Mouse (Mus musculus) sigmoid colon, adult 10 weeks (tissue): ENCODE measurements around the gene Itpripl1. TPM values are rescaled to one million over a fixed set of nuclear protein-coding genes. Genes with fewer than 3 reads are reported as not detected.

Source experiments
- polyA plus RNA-seq: library from polyadenylated mRNA; stranded (reverse); fragments of 350-450 nt; fragmentation: Illumina TruSeq; extraction: RNeasy Lipid Tissue Mini Kit (QIAGEN cat#74804); gene quantifications from one replicate; pipeline ENCODE4 v1.2.3, GENCODE M21; 2014; ENCODE audit warnings: low read depth, low replicate concordance

Itpripl1 gene
- 1.2 TPM for polyA plus RNA-seq

DNA sequence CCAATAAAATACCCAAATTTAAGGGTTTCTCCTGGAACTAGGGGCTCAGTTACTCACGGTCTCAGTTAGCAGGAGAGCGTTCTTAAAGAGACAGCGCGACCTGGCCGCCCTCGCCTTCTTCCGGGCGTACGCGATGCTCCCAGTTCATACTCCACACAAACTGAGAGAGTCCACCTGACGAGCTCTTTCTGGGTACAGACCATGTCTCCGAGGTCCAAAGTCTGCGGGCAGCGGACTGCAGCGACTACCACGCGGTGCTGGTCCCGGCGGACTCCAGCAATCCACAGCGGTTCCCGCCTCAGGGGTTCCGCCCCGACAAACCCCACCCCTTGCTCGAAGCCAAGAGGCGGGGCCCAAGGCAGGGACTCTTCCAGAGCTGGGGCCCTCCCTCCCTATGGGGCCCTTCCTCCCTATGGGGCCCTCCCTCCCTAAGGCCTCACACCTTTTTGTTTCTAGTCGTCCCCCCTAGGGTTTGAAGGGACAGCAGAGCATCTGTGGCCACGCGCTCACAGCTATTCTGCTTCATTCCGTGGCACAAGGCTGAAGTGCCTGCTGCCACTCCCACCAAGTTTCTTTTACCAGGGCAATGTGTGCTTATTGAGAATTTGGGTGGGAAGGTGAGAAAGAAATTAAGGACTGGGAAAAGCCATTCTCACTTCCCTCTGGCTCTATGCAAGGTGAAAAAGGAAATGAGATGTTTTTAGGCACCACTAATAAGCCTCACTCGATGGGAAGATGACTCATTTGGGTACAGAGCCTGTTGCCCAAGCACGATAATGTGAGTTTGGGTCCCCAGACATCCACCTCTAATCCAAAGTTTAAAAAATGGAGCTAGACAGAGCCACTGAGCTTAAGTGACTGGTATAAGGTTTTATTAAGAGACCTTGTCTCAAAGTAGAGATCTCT lies at the start of gene Itpripl1:
Gene Itpripl1 (minus strand): TSS at position 285 of the 906 bp plus-strand sequence.

DNA sequence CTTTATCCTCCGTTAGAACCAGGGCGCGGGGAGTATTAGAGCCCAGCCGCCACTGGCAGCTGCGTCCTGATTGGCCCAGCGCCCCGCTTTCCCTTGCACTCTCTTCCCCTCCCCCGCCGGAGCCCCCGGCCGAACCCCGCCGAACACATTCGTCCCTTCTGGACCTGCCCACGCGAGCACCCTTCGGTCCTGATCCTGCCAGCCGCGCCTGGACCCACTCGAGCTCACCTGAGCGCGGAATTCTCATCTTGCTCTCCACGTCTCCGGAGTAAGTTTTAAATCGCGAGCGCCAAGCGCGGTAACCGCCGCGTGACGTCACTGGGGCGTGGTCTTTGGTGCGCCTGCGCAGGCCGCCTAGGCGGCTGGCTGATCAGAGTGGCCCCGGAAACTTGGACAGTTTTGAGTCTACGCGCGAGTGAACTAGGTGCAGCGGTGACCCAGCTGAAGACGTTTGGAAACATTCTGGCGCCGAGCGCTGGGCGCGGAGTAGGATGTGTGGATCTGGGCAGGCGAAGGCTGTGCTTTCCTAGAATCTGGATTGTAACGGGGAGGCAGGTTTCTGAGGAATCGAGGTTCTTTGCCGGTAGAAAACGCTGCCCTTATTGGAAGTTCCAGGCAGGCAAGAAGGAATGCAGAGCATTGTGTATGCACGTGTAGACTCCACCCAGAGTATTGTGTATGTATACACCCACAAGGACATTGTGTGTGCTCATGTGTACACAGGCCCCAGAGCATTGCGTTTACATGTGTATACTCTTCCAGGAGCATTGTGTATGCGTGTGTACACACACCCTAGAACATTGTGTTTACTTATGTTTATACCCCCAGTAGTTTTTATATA lies 9.4 kb downstream of the Itpripl1 start, which contains the start of gene Ncaph:
Gene Ncaph (minus strand): TSS at position 334 of the 841 bp plus-strand sequence.

Other genes with a start within 250 kb of the Itpripl1 start
- 413 TPM for gene Sppl2a, start 210.2 kb downstream of the Itpripl1 start, polyA plus RNA-seq
- gene Ap4e1, start 134.7 kb downstream of the Itpripl1 start, polyA plus RNA-seq, result 26.5 TPM
- 19.1 TPM for gene Blvra, start 72.8 kb downstream of the Itpripl1 start, polyA plus RNA-seq
- 12.3 TPM for gene Ncaph, start 9.5 kb downstream of the Itpripl1 start, polyA plus RNA-seq
- 1.4 TPM for gene 1810024B03Rik, start 64.8 kb upstream of the Itpripl1 start, polyA plus RNA-seq
- 27.1 TPM for gene Snrnp200, start 64.9 kb upstream of the Itpripl1 start, polyA plus RNA-seq
- gene Ciao1, start 104.4 kb upstream of the Itpripl1 start, polyA plus RNA-seq, result 24.5 TPM
- gene Tmem127, start 104.5 kb upstream of the Itpripl1 start, polyA plus RNA-seq, result 73.6 TPM
- 145 TPM for gene Stard7, start 126.8 kb upstream of the Itpripl1 start, polyA plus RNA-seq
- 0.41 TPM for gene Dusp2, start 192.7 kb upstream of the Itpripl1 start, polyA plus RNA-seq
- not detected for gene Astl, start 195.2 kb upstream of the Itpripl1 start, polyA plus RNA-seq
- gene Adra2b, start 219.8 kb upstream of the Itpripl1 start, polyA plus RNA-seq, result not detected